Mouse (Mus musculus) megakaryocyte, embryonic 14.5 days (primary cell): ENCODE data around the gene Slc12a7.

Experiments used
- FLI1 ChIP-seq: IDR thresholded peaks from 2 replicates; pipeline ENCODE4 v1.6.1; 2012; ENCODE audit warnings: low read length, inconsistent platforms, mixed read lengths
- GATA1 ChIP-seq: IDR thresholded peaks from 3 replicates; pipeline ENCODE4 v1.6.1; 2012; ENCODE audit warnings: mixed read lengths, low read length, inconsistent platforms, borderline replicate concordance

- TF ChIP-seq FLI1, result no peak
- TF ChIP-seq GATA1, result no peak
Observed at GRCm38 (mm10) chr13:73773519-73774205, 40.8 kb downstream of the Slc12a7 start.
